Mouse (Mus musculus) hindbrain, embryonic 12.5 days (tissue): Measurements from ENCODE around the gene A830031A19Rik. TPM values are rescaled to one million over a fixed set of nuclear protein-coding genes. Genes with fewer than 3 reads are reported as not detected.

ENCODE experiments used
- ATAC-seq: fragments of 200-750 bp; cut with Nextera tagmentation; 2 replicates; pipeline ENCODE4 v1.8.0; 2017; ENCODE audit warnings: moderate TSS enrichment; ENCODE audit not compliant: low FRiP score
- H3K27ac ChIP-seq: fragments of 300-500 bp; sonication (generic); 2 replicates; pipeline ENCODE4 v1.5.1; 2016; ENCODE audit warnings: mild to moderate bottlenecking
- H3K27me3 ChIP-seq: fragments of 300-500 bp; sonication (generic); 2 replicates; pipeline ENCODE4 v1.6.1; 2016; ENCODE audit warnings: mild to moderate bottlenecking
- H3K36me3 ChIP-seq: fragments of 300-500 bp; sonication (generic); 2 replicates; pipeline ENCODE4 v1.6.1; 2016; ENCODE audit warnings: mild to moderate bottlenecking
- H3K4me1 ChIP-seq: fragments of 300-500 bp; sonication (generic); 2 replicates; pipeline ENCODE4 v1.6.1; 2016
- H3K4me2 ChIP-seq: fragments of 300-500 bp; sonication (generic); replicated peaks from 2 replicates; pipeline ENCODE4 v1.6.1; 2016; ENCODE audit warnings: mild to moderate bottlenecking
- H3K4me3 ChIP-seq: fragments of 300-500 bp; sonication (generic); 2 replicates; pipeline ENCODE4 v1.5.1; 2016; ENCODE audit warnings: mild to moderate bottlenecking
- H3K9ac ChIP-seq: fragments of 300-500 bp; sonication (generic); 2 replicates; pipeline ENCODE4 v1.6.1; 2016; ENCODE audit warnings: mild to moderate bottlenecking, moderate library complexity
- H3K9me3 ChIP-seq: fragments of 300-500 bp; sonication (generic); replicated peaks from 2 replicates; pipeline ENCODE4 v1.6.1; 2016; ENCODE audit warnings: mild to moderate bottlenecking
- WGBS: fragments of 180-500 bp; shearing (Covaris S2); methylation state at CpG from one replicate; pipeline ENCODE4 v1.1.7; 2016; 5-methylcytosine and 5-hydroxymethylcytosine counted together
- microRNA-seq: library from miRNA; unstranded; fragments of <30 nt; microRNA quantifications from one replicate; pipeline ENCODE4, GENCODE M21; 2017
- polyA plus RNA-seq: library from polyadenylated mRNA; unstranded; fragments of >200 nt; fragmentation: Nextera tagmentation; extraction: Ambion mirVana; gene quantifications from 2 replicates; pipeline ENCODE4 v1.2.1, GENCODE M21; 2016

Gene A830031A19Rik
- polyA plus RNA-seq, 1 experiment from 2014 or later = not detected

- ATAC-seq = no peak
- 32% methylated on average over 2 of the region's 2 CpGs for WGBS
- Histone ChIP-seq H3K4me2 (no peak overlapping the region), H3K4me3 (no peak overlapping the region), H3K36me3 (no peaks in the 10 kb centered on the region), H3K27ac (no peak overlapping the region), H3K4me1 (peaks cover 11% of the 10 kb centered on the region; the same call in 1 of the 2 replicates), H3K9ac (no peak overlapping the region), H3K9me3 (no peaks in the 10 kb centered on the region), H3K27me3 (no peaks in the 10 kb centered on the region)
These were observed 58.1 kb downstream of the A830031A19Rik start for GRCm38 (mm10) chr11:24016647-24017179.

- ATAC-seq = peak; percentile 23; the same call in 1 of the 2 replicates
- Histone ChIP-seq H3K9ac (no peak overlapping the region), H3K4me3 (no peak overlapping the region), H3K27ac (no peak overlapping the region), H3K9me3 (no peaks in the 10 kb centered on the region), H3K27me3 (no peaks in the 10 kb centered on the region), H3K4me1 (peaks cover 11% of the 10 kb centered on the region; the same call in 1 of the 2 replicates), H3K36me3 (no peaks in the 10 kb centered on the region), H3K4me2 (no peak overlapping the region)
- 70% methylated on average over 3 of the region's 3 CpGs for WGBS
These were observed 58.8 kb downstream of the A830031A19Rik start for GRCm38 (mm10) chr11:24016049-24016448.

GRCm38 (mm10) chr11:24014642-24015041 is 60.2 kb downstream of the A830031A19Rik start:
- Histone ChIP-seq H3K27me3 (no peaks in the 10 kb centered on the region), H3K4me2 (no peak overlapping the region), H3K4me3 (no peak overlapping the region), H3K9me3 (no peaks in the 10 kb centered on the region), H3K4me1 (peaks cover 11% of the 10 kb centered on the region; the same call in 1 of the 2 replicates), H3K36me3 (no peaks in the 10 kb centered on the region), H3K9ac (no peak overlapping the region), H3K27ac (no peak overlapping the region)
- peak; percentile 65 for ATAC-seq
- 62% methylated on average over 5 of the region's 5 CpGs for WGBS

GRCm38 (mm10) chr11:24012301-24012700 is 62.6 kb downstream of the A830031A19Rik start:
- H3K27ac ChIP-seq = no peak overlapping the region
- no peak overlapping the region for H3K4me3 ChIP-seq
- H3K4me2 ChIP-seq = no peak overlapping the region
- WGBS = 90% methylated on average over 1 of the region's 1 CpGs
- no peaks in the 10 kb centered on the region for H3K27me3 ChIP-seq
- no peaks in the 10 kb centered on the region for H3K36me3 ChIP-seq
- H3K9ac ChIP-seq = no peak overlapping the region
- no peak for ATAC-seq
- peaks cover 11% of the 10 kb centered on the region; the same call in 1 of the 2 replicates for H3K4me1 ChIP-seq
- no peaks in the 10 kb centered on the region for H3K9me3 ChIP-seq

GRCm38 (mm10) chr11:24008976-24009375 is 65.9 kb downstream of the A830031A19Rik start:
- no peak overlapping the region for H3K27ac ChIP-seq
- H3K9ac ChIP-seq = no peak overlapping the region
- H3K4me2 ChIP-seq = no peak overlapping the region
- no peaks in the 10 kb centered on the region for H3K27me3 ChIP-seq
- no peaks in the 10 kb centered on the region for H3K4me1 ChIP-seq
- no peak overlapping the region for H3K4me3 ChIP-seq
- no peak for ATAC-seq
- H3K9me3 ChIP-seq = no peaks in the 10 kb centered on the region
- 89% methylated on average over 5 of the region's 5 CpGs for WGBS
- H3K36me3 ChIP-seq = no peaks in the 10 kb centered on the region

- no peak for ATAC-seq
- Histone ChIP-seq H3K4me2 (no peak overlapping the region), H3K4me1 (no peaks in the 10 kb centered on the region), H3K36me3 (no peaks in the 10 kb centered on the region), H3K27ac (no peak overlapping the region), H3K4me3 (no peak overlapping the region), H3K9me3 (no peaks in the 10 kb centered on the region), H3K27me3 (no peaks in the 10 kb centered on the region), H3K9ac (no peak overlapping the region)
- 45% methylated on average over 5 of the region's 5 CpGs for WGBS
These were observed 66.6 kb downstream of the A830031A19Rik start for GRCm38 (mm10) chr11:24008244-24008643.

GRCm38 (mm10) chr11:24005445-24006156 is 69.3 kb downstream of the A830031A19Rik start:
- Histone ChIP-seq H3K27me3 (no peaks in the 10 kb centered on the region), H3K36me3 (no peaks in the 10 kb centered on the region), H3K9me3 (no peaks in the 10 kb centered on the region), H3K4me3 (no peak overlapping the region), H3K4me2 (no peak overlapping the region), H3K27ac (no peak overlapping the region), H3K4me1 (no peaks in the 10 kb centered on the region), H3K9ac (no peak overlapping the region)
- no peak for ATAC-seq
- WGBS = 83% methylated on average over 15 of the region's 15 CpGs

GRCm38 (mm10) chr11:24000675-24001074 is 74.2 kb downstream of the A830031A19Rik start:
- Histone ChIP-seq H3K4me1 (no peaks in the 10 kb centered on the region), H3K4me3 (no peak overlapping the region), H3K36me3 (no peaks in the 10 kb centered on the region), H3K9ac (no peak overlapping the region), H3K9me3 (no peaks in the 10 kb centered on the region), H3K27ac (no peak overlapping the region), H3K27me3 (no peaks in the 10 kb centered on the region), H3K4me2 (no peak overlapping the region)
- WGBS = 89% methylated on average over 7 of the region's 7 CpGs
- no peak for ATAC-seq

Small RNA genes within 50 kb of the gene (microRNA-seq; reads per million reads assigned to microRNA genes)
- not detected for gene Gm44381

Other genes with a start within 250 kb of the A830031A19Rik start
- gene Papolg, start 179.8 kb downstream of the A830031A19Rik start, polyA plus RNA-seq = 27.7 and 29.0 TPM in 2 replicates
- 89.1 and 94.8 TPM in 2 replicates for gene Bcl11a, start 3.0 kb upstream of the A830031A19Rik start, polyA plus RNA-seq